Mouse (Mus musculus) CH12.LX (cell line): ENCODE measurements around the gene Gm20390. TPM values are rescaled to one million over a fixed set of nuclear protein-coding genes. Genes with fewer than 3 reads are reported as not detected.

Experiments
- DNase-seq: peaks from one replicate; pipeline ENCODE4 v3.0.0-alpha.2; 2013; ENCODE audit errors: extremely low read depth
- H3K27ac ChIP-seq: 2 replicates; pipeline ENCODE4 v1.5.1; 2012; ENCODE audit warnings: low read depth, mild to moderate bottlenecking, control low read depth, moderate library complexity; ENCODE audit not compliant: insufficient read depth
- H3K27me3 ChIP-seq: replicated peaks from 2 replicates; pipeline ENCODE3; 2012; ENCODE audit warnings: inconsistent platforms
- H3K36me3 ChIP-seq, 2 experiments: replicated peaks in 1 of 2; 2 replicates each; pipeline versions ENCODE3 to v1.6.1; 2012; ENCODE audit warnings: inconsistent platforms in 1 of 2, low read length in 1 of 2, mild to moderate bottlenecking in 1 of 2, mixed read lengths in 1 of 2, moderate library complexity in 1 of 2; ENCODE audit not compliant: control insufficient read depth in 1 of 2, insufficient read depth in 1 of 2
- H3K4me1 ChIP-seq, 2 experiments: 2 replicates each; pipeline ENCODE4 v1.6.1; 2012; ENCODE audit warnings: inconsistent platforms in 1 of 2, moderate library complexity in 1 of 2; ENCODE audit not compliant: insufficient read depth in 2 of 2, control insufficient read depth in 1 of 2
- H3K4me2 ChIP-seq: 2 replicates; pipeline ENCODE4 v1.6.1; 2012; ENCODE audit warnings: low read depth, mild to moderate bottlenecking, control low read depth; ENCODE audit not compliant: poor library complexity, insufficient read depth, severe bottlenecking
- H3K4me3 ChIP-seq, 3 experiments: fragments of 150-350 bp in 1 of 3; sonication (generic) in 1 of 3; replicated peaks in 1 of 3; 2 replicates each; pipeline versions ENCODE3 to v1.5.1; 2011 to 2012; ENCODE audit warnings: low read depth in 2 of 3, low read length in 2 of 3, mild to moderate bottlenecking in 2 of 3, moderate library complexity in 2 of 3, control low read depth in 1 of 3, improper control_type of control experiment in 1 of 3, inconsistent platforms in 1 of 3, mixed read lengths in 1 of 3; ENCODE audit not compliant: poor library complexity in 1 of 3
- H3K79me2 ChIP-seq: replicated peaks from 2 replicates; pipeline ENCODE4 v1.6.1; 2012; ENCODE audit warnings: mild to moderate bottlenecking, moderate library complexity; ENCODE audit not compliant: control insufficient read depth, poor library complexity, insufficient read depth, severe bottlenecking; ENCODE audit errors: extremely low read depth
- H3K9ac ChIP-seq: 2 replicates; pipeline ENCODE4 v1.6.1; 2012; ENCODE audit warnings: low read depth, mild to moderate bottlenecking, control low read depth, moderate library complexity; ENCODE audit not compliant: insufficient read depth
- H3K9me3 ChIP-seq: replicated peaks from 2 replicates; pipeline ENCODE3; 2012; ENCODE audit warnings: low read length, inconsistent platforms, mixed read lengths
- EP300 ChIP-seq: IDR thresholded peaks from 2 replicates; pipeline ENCODE4 v1.6.1; 2011; ENCODE audit warnings: low read length, improper control_type of control experiment
- ETS1 ChIP-seq: conservative IDR thresholded peaks from 2 replicates; pipeline ENCODE4 v1.6.1; 2012; ENCODE audit warnings: low read depth, mild to moderate bottlenecking, inconsistent platforms, low read length, improper control_type of control experiment, moderate library complexity
- JUN ChIP-seq: IDR thresholded peaks from 2 replicates; pipeline ENCODE4 v1.6.1; 2011; ENCODE audit warnings: low read depth, mild to moderate bottlenecking, low read length, improper control_type of control experiment, moderate library complexity; ENCODE audit not compliant: insufficient read depth
- JUND ChIP-seq: conservative IDR thresholded peaks from 2 replicates; pipeline ENCODE4 v1.6.1; 2011; ENCODE audit warnings: low read depth, low read length, improper control_type of control experiment
- KAT2A ChIP-seq: IDR thresholded peaks from 2 replicates; pipeline ENCODE4 v1.6.1; 2012; ENCODE audit warnings: low read length, improper control_type of control experiment, inconsistent platforms; ENCODE audit not compliant: insufficient replicate concordance
- MAFK ChIP-seq: IDR thresholded peaks from 2 replicates; pipeline ENCODE4 v1.6.1; 2011; ENCODE audit warnings: low read length, improper control_type of control experiment; ENCODE audit not compliant: insufficient replicate concordance
- MEF2A ChIP-seq: IDR thresholded peaks from 2 replicates; pipeline ENCODE4 v1.6.1; 2014; ENCODE audit warnings: low read depth, mild to moderate bottlenecking, inconsistent platforms, low read length, improper control_type of control experiment, borderline replicate concordance
- POLR2A ChIP-seq: IDR thresholded peaks from 2 replicates; pipeline ENCODE4 v1.6.1; 2011; ENCODE audit warnings: low read depth, mild to moderate bottlenecking, improper control_type of control experiment, low read length
- POLR2AphosphoS2 ChIP-seq: IDR thresholded peaks from 2 replicates; pipeline ENCODE4 v1.6.1; 2011; ENCODE audit warnings: low read depth, low read length, improper control_type of control experiment
- RCOR1 ChIP-seq: conservative IDR thresholded peaks from 2 replicates; pipeline ENCODE4 v1.6.1; 2012; ENCODE audit warnings: low read depth, mild to moderate bottlenecking, inconsistent platforms, low read length, improper control_type of control experiment
- SIN3A ChIP-seq: IDR thresholded peaks from 2 replicates; pipeline ENCODE4 v1.6.1; 2012; ENCODE audit warnings: low read length, improper control_type of control experiment, inconsistent platforms
- SMC3 ChIP-seq: IDR thresholded peaks from 2 replicates; pipeline ENCODE4 v1.6.1; 2011; ENCODE audit warnings: low read depth, low read length, improper control_type of control experiment
- TBP ChIP-seq: conservative IDR thresholded peaks from 2 replicates; pipeline ENCODE4 v1.6.1; 2011; ENCODE audit warnings: low read depth, low read length, improper control_type of control experiment
- ZC3H11A ChIP-seq: IDR thresholded peaks from 2 replicates; pipeline ENCODE4 v1.6.1; 2012; ENCODE audit warnings: low read depth, mild to moderate bottlenecking, inconsistent platforms, low read length, improper control_type of control experiment
- dilution Hi-C: fragments of 300-500 bp; cut with MboI; formaldehyde crosslinking; loops from 2 replicates; pipeline ENCODE4 v1.14.3; 2020; ENCODE audit warnings: low sequenced_read_pairs; ENCODE audit not compliant: extremely low pct_unique_long_range_greater_than_20kb, extremely low pct_ligation_motif_present
- in situ Hi-C: fragments of 300-500 bp; cut with MboI; formaldehyde crosslinking; loops from 3 replicates; pipeline ENCODE4 v1.14.3; 2019; ENCODE audit warnings: low sequenced_read_pairs, low pct_ligation_motif_present, low pct_unique_long_range_greater_than_20kb, mixed read lengths
- polyA plus RNA-seq: library from polyadenylated mRNA; unstranded; fragments of >175 nt; gene quantifications from 2 replicates; pipeline ENCODE4 v1.2.1, GENCODE M21; 2012; ENCODE audit warnings: low read depth; ENCODE audit not compliant: insufficient read length
- total RNA-seq, 2 experiments: library from RNA; depleted of rRNA; stranded (reverse); fragments of 300-350 nt in 1 of 2; fragments of >200 nt in 1 of 2; gene quantifications; 2 replicates each; pipeline ENCODE4 v1.2.3; 2012 to 2014

Gene Gm20390
- total and polyA plus RNA-seq, 3 experiments = 136 to 717 (median 691) TPM

- Histone ChIP-seq H3K4me3 (no peak overlapping the region), H3K4me2 (no peak overlapping the region), H3K9me3 (no peaks in the 10 kb centered on the region), H3K27ac (no peak overlapping the region), H3K4me1 (peaks cover 13 to 31% of the 10 kb centered on the region in 2 experiments), H3K79me2 (no peaks in the 10 kb centered on the region), H3K27me3 (no peaks in the 10 kb centered on the region), H3K9ac (peak overlapping the region; percentile 1; the same call in 1 of the 2 replicates), H3K36me3 (no peaks in the 10 kb centered on the region)
- no peak for DNase-seq
- in situ Hi-C loops (no loop called here), dilution Hi-C loops (no loop called here)
- TF ChIP-seq JUN (no peak), ZC3H11A (no peak), TBP (0 out of 2 replicates have a peak, but pooled peaks have one; percentile 14), KAT2A (no peak), ETS1 (0 out of 2 replicates have a peak, but pooled peaks have one; percentile 35), SMC3 (no peak), POLR2A (no peak), EP300 (no peak)
Observed at GRCm38 (mm10) chr11:93987625-93988327, 19.7 kb upstream of the Gm20390 start.

GRCm38 (mm10) chr11:93987026-93987425 lies 18.9 kb upstream of the Gm20390 start:
- H3K4me2 ChIP-seq = no peak overlapping the region
- TF ChIP-seq RCOR1 (no peak), SIN3A (no peak), SMC3 (no peak), EP300 (no peak)
- H3K9ac ChIP-seq = peak overlapping the region; percentile 0; the same call in 1 of the 2 replicates
- H3K9me3 ChIP-seq = no peaks in the 10 kb centered on the region
- DNase-seq = no peak
- H3K4me3 ChIP-seq = no peak overlapping the region
- H3K27ac ChIP-seq = no peak overlapping the region
- dilution Hi-C loops (no loop called here), in situ Hi-C loops (no loop called here)
- no peaks in the 10 kb centered on the region for H3K36me3 ChIP-seq
- peaks cover 13 to 31% of the 10 kb centered on the region in 2 experiments for H3K4me1 ChIP-seq
- H3K79me2 ChIP-seq = no peaks in the 10 kb centered on the region
- H3K27me3 ChIP-seq = no peaks in the 10 kb centered on the region

GRCm38 (mm10) chr11:93986298-93986697 lies 18.2 kb upstream of the Gm20390 start:
- no peak overlapping the region for H3K9ac ChIP-seq
- H3K27me3 ChIP-seq = no peaks in the 10 kb centered on the region
- H3K79me2 ChIP-seq = no peaks in the 10 kb centered on the region
- no peak for DNase-seq
- no peak overlapping the region for H3K4me2 ChIP-seq
- no peak for TF ChIP-seq JUND
- TF ChIP-seq POLR2AphosphoS2 = no peak
- no peak for TF ChIP-seq MEF2A
- TF ChIP-seq ZC3H11A = no peak
- peak; percentile 77 for TF ChIP-seq MAFK
- H3K36me3 ChIP-seq = no peaks in the 10 kb centered on the region
- dilution Hi-C loops = no loop called here
- H3K9me3 ChIP-seq = no peaks in the 10 kb centered on the region
- in situ Hi-C loops = no loop called here
- no peak overlapping the region for H3K27ac ChIP-seq
- H3K4me3 ChIP-seq = no peak overlapping the region
- peaks cover 13 to 31% of the 10 kb centered on the region in 2 experiments for H3K4me1 ChIP-seq
